Mouse (Mus musculus) embryo, embryonic 10 days (tissue): ENCODE measurements around the gene Col16a1.

Experiments
- DNase-seq: peaks from one replicate; pipeline ENCODE4 v3.0.0-alpha.2; 2015; ENCODE audit warnings: low spot score

Col16a1 gene

DNA sequence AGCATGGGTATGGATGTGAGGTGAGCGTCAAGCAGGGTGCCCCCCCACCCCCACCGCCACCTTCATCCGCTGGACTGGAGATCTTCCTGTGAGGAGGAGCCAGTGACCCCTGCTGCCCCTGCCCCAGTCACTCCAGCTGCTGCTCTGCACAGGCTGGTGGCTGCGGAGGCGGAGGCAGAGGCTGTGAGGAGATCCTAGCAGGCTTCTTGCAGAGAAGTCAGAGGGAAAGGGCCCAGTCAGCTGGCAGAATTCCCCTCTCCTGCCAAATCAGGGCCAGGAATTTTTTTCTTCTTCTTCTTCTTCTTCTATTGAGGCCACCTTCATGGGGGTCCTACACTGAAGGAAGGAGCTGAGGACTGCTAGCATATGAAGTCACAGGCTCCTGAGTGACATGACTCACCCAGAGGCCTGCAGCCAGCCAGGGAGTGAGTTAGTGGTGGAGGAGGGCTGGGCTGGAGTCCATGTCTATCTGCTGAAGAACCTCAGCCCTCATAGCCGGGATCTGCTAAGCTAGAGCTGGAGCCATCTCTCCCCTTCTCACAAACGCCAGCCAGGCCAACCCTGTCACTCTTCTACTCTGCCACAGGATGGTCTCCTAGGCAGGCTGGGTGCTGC, 36.8 kb downstream of the Col16a1 start:
- peak; percentile 26 for DNase-seq

DNA sequence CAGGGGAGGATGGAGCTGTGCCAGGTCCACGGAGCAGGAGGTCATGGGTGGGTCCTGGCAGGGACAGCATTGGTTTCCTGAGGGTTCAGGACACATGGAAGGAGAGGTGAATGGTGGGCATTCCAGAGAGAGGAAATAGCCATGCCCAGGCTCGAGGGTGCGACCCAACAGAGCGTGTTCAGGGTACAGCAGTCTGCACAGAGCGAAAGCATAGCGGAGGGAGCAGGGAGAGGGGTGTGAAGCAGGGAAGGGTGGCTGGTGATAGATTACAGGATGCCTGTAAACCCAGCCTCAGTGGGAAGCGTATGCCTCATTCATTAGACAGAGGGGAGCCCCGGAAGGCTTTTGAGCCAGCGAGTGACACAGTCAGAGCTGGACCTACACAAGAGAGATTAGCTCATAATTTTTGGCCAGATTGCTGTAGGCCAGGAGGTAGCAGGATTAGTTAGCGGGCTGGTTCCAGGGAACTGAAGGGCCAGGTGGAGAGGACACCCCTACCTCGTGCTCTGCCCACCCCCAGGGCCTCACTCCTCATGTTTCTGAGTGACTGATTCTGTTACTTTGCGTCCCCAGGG, 37.7 kb downstream of the Col16a1 start:
- DNase-seq = no peak

DNA sequence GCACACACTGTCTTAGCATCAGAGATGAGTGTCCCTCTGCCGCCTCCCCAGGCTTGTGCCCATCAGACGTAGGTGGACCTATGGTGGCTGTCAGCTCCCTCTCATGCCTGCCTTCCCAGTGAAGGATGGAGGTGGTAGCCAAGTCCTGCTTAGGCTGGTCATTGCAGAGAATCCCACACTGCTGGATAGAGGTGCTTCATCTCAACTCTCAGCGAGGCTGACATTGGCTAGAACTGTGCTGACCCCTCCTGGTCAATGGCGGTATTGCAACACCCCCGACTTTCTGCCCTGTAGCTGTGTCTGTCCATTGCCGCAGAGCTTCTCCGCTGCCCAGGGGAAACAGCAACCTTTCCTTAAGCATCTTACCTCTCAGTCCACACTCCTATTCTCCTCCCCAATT, 39.7 kb downstream of the Col16a1 start:
- peak; percentile 94 for DNase-seq

DNA sequence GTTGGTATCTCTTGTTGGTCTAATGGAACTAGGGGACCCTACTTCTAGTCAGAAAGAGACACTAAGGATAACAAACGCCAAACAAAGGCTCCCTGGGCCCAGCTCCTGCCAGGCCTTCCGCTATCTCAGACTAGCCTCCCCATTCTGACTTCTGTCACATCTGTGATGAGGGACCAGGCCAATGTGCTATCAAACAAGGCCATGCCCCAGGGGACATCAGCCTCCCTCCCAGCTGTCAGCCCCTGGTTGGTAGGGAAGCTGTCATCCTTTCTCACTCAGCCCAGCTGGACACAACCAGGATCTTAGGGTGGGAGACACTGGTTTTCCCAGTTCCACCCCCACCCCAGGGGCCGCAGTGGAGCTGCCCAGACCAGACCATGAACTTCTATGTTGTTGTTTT, 47.5 kb downstream of the Col16a1 start:
- no peak for DNase-seq

DNA sequence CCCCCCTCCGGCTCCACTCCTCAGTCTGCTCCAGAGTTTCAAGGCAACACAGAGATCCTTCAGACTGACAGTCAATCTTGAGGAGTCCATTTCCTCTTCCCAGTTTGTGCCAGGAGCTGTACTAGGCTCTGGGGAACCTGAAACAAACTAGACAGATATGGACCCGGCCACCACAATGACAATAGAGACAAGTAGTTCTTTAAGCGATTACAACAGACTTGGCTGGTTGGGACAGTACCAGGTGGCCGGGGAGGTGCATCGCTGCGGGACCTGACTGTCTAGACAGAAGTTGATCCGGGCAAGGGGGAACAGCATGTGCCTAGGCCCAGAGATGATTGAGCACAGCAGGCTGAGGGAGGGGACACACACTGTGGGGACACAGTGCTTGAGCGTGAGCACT, 53.5 kb downstream of the Col16a1 start:
- DNase-seq = no peak

DNA sequence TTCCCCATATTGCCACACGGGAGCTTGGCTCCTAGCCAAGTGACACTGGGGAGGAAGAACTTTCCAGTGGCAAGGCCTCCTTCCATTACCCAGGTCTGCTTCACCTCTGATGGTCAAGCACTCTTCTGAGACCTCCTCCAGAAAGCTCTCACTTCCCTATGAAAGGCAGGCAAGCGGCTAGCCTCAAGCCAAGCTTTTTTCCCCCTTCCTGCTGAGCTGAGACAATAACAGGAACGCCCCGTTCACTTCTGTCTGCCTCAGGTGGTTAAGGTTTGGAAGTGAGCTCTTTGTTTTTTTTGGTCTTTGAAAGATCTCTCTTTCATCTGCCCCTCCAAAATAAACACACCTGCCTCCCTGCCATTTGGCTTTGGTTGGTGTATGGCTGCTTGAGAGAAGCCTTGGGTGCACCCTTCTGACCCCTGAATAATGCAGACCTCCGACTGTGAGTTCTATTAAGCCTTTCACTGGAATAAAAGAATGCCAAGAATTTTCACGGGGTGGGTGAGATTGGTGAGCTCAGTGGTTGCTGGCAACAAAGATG, 54.5 kb downstream of the Col16a1 start, which contains the start of gene Pef1:
Gene Pef1, plus strand, starts transcription at position 448 of the 541 bp plus-strand sequence.
- DNase-seq = no peak

DNA sequence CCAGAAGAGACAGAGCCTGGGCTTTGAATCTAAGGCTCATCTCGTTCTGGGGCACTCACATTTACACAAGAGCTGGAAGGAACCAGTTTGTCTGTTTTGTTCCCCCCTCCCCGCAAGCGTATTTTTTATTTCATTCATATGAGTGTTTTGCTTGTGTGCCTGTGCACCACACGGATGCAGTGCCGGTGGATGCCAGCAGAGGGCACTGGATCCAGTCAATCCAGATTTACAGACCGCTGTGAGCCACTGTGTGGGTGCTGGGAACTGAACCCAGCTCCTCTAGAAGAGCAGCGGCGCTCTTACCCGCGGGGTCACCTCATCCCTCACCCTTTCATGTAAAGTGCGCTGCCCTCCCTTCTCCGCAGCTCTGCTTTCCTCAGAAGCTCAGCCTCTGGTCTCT, 56.0 kb downstream of the Col16a1 start:
- no peak for DNase-seq

DNA sequence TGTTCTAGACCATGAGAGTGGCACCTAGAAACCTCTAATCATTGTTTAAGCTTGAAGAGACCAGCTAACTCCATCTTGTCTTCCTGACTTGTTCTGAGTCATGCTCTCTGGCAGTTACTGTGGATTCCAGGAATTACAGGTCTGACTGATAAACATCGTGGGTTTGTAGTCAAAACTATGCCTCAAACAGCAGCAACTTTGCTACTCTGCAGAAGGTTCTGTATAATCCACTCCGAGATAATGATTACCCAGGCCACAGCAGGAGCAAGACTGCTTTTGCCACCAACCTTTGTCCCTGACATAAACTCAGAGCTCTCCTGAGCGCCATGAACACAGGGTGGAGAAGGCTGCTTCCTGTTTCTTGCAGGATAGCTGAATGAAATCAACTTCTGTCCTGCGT, 56.9 kb downstream of the Col16a1 start:
- DNase-seq = no peak

DNA sequence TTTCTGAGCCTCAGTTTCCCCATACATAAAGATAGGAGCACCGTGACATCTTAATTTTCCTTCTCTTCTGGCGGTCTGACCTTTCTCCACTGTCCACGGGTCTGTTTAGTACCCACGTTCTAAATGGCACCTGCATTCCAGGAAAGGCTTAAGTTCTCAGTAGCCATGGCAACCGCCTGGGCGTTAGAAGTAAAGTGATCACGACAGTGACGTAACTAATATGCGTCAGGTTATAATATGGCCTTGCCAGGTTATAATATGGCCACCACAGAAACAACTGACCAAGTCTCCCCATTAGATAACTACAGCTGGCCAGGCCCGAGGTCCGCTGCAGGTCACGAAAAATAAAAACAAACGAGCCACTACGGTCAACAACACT, 59.4 kb downstream of the Col16a1 start:
- no peak for DNase-seq

DNA sequence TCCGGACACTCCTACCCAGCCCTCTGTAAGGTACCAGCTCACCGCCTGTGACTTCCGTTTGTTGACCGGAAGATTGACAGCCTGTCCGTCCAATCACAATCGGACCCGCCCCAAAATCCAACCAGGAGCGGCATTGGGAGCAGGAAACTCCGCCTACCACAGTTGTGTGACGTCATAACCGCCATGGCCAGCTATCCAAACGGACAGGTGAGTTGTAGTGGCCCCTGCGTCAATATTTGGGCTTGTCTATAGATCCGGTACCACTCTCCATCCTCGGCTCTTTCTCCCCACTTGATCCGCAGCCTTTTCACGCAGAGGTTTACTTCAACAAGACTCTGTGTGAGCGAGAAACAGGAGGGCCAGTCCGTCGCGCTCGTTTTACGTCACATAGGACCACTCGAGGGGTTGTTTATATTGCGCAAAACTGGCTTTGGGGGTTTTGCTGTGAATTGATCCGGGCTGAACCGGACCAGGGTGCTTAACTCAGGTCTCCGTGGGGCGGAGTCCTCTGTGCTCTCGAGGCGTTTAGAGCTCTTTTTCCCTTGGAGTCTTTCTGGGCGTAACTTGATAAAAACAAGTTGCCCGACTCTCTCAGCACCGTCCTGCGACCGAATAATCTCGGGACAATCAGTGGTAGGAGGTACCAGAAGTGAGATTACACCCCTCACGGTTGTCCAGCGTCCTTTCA, 59.9 kb downstream of the Col16a1 start:
- DNase-seq = peak; percentile 100

DNA sequence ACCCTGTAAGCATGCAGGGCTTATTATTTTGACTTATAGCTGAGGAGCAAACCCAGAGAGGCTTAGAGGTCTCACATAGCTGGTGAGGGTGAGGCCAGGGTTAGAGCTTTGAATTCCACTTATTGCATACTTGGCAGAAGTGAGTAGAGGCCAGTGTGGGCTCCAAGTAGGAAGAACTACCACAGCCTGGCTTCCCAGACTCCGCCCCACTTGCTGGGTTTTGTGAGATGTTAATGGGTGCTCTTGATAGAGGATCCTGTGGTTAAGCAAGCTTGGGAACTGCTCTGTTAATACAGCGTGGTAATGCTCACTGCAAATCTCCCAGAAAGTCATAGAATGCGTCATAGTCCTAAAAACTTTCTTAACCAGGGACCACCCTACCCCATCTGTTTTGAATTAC, 61.3 kb downstream of the Col16a1 start:
- no peak for DNase-seq

DNA sequence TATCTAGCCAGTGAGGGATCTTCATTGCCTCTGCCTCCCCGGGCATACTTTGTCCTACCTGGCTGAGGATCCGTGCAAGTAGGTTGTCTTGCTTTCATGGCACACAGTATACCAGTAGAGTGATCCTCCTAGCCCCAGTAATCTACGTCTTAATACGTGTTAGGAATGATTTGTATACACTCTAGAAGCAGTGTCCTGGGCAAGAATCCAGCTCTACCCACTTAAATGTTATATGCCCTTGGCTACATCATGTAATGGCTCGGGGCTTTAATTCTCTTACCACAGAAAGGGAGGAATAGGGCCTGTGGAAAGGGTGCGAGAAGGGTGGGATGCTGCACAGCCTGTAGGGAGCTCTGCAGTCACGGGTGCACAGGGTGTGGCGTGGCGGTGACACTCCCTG, 62.0 kb downstream of the Col16a1 start:
- no peak for DNase-seq

DNA sequence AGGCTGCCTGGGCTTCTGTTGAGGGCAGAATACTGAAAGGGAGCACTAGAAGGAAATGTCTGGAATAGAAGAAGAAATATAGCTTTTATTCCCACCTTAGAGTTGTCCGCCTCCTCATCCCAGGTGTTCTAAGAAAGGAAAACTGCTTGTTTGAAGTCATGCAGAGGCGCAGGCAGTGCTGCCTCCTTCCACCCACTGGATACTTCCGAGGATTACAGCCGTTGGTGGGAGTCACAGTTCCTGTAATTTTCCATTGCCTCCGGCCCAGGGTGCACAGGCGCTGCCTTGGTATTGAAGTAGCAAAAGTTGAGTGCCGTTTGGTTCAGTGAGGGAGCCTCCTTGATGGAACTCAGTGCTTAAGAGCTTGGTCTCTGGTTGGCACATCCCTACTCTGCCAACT, 62.5 kb downstream of the Col16a1 start:
- no peak for DNase-seq

DNA sequence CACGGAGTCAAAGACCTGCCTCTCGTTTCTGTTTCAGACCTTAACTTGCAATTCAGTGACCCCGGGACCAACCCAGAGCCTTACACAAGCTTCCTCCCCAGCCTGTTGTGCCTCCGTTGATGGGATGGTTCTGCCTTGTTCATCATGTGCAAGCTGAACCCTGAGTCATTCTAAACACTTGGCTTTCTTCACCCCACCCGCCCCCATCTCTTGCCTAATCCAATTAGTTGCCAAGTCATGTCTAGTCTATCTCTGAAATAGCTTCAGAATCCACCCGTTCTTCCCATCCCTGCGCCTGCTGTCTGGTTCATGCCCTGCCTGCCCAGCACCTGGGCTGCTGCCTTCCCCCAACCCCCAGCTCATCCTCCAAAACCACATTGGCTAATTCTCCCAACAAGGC, 64.7 kb downstream of the Col16a1 start:
- no peak for DNase-seq

DNA sequence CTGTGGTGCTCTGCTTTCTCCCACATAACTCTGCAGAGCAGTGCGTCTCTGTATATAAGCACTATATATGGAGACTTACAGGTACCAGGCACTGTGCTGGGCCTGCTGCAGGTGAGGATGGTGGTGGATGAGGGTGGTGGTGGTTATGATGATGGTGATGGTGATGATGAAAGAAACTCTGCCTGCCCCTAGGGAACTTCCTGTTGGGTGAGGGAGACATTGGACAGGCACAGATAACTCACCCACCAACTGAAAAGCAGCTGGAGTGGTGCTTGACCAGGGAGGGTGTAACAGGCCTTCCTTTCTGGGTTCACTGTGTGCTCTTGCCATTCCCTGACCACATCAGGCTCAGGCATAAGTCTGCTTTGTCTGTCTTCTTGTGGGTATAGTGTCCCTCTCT, 65.1 kb downstream of the Col16a1 start:
- DNase-seq = no peak

DNA sequence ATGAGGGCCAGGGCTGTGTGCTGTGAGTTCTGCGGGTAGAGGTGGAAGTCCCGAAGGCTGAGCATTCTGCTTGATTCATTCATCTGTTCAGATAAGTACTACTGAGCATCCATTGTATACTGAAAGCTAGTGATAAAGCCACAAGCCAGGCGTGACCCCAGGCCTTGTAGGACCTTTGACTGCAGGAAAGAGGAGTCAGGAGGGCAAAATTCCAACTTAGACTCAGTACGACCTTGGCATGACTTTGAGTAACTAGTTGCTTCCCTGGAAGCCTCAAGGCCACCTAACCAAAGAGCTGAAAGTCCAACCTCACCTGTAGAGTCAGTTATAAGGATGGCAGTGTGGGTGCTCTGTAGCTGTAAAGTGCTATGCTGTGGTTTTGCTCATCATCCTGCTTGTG, 73.1 kb downstream of the Col16a1 start:
- DNase-seq = no peak

DNA sequence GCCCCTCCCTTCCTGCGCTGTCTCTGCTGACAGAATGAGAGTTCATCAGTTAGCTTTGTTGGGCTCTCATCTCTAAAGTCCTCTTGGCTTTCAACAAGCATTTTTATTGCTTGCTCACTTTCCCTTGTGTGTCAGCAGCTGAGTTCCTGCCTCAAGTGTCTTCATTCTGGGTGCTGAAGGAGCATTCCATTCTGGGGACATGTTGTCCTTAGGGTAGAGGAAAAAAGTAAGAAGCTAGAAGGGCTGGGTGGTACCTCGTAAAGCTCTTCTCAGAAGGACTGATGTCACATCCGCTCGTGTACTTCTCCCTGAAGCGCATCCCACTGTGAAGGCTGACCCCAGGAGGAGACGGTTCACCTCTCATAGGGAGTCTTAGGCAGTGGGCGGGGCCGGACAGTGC, 73.9 kb downstream of the Col16a1 start:
- no peak for DNase-seq

DNA sequence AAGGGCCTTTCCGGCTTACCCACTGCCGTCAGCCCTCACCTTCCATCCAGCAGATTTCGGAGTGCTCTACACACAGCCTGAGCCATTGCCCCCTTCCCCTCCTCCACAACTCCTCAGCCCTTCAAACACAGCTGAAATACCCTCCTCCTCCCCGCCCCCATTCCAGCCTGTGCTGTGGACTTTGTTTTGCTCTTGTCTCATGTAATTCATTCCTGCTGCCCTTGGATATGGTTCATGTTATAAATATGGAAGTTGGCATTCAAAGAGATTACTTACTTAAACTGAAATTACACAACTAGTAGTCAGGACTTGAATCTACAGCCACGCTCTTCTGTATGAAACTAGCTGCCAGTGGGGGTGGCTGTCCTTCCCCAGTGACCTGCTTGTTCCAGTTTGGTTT, 75.4 kb downstream of the Col16a1 start:
- no peak for DNase-seq

DNA sequence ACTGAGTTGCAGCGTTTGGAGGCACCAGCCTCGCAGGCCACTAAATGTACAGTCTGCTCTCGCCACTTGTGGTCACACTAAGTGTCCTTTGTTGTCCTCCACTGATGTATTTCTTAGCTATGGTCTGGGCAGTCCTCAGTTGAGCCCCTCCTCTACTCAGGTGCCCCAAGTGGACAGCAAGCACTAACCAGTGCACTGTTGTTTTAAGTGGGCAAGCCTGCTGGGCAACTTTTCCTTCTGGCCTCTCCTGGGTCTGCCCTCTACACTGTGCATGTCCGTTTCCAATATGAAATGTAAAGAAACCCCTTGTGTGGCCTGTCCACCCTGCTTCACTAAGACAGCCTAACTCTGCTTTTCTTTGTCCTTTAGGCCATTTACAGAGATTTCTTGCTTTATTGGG, 76.5 kb downstream of the Col16a1 start:
- no peak for DNase-seq

DNA sequence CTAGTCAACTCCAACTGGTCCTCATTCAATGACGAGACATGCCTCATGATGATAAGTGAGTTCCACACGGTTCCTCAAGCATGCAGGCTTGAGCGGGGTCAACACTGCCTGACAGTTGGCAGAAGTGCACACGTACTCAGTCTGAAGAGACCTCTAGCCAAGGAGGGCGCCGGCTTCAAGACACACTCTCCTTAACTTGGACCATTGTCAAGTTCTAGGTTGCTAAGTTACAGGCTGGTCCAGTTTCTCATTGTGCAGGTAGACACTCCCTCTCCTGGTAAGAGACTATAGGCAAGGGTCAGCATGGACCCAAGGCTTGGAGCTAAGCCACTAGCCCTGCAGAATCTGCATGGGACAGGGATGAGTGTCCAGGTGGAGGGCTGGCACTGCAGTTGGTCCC, 77.5 kb downstream of the Col16a1 start:
- DNase-seq = no peak

DNA sequence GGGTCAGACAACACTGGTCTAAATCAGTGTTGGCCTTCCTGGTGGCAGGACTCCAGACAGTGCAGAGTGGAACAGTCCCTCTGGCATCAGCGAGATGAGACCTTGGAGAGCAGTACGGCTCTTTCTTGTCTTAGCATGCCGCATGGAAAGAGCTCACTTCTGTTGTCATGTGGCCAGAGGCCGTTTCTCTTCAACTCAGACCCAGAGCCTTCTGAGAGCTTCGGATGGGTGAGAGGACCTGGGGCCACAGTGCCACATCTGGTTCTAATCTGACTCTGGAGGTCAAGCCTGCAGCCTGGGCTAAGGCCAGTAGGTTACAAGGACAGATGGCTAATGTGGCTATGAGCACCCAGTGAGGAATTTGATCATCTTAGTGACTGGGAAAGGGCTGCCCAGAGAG, 78.3 kb downstream of the Col16a1 start:
- peak; percentile 77 for DNase-seq

DNA sequence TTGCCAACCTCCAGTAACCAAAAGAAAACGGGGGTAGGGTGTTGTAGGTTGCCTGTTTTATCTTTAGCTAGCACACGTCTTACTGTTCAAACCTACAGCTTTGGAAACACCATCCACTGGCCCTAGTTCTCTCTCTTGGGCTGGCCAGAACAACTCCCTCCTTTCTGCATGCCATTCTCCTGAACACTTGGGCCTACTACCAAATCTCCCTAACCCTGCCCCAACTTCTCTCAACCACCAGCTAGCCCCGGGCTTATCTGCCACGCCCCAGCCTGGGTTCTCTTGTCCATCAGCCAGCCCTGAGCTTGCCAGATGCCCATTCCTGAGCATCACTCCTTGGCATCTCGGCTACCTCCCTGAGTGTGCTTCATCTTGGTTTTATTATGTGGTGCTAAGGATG, 81.3 kb downstream of the Col16a1 start:
- DNase-seq = no peak

DNA sequence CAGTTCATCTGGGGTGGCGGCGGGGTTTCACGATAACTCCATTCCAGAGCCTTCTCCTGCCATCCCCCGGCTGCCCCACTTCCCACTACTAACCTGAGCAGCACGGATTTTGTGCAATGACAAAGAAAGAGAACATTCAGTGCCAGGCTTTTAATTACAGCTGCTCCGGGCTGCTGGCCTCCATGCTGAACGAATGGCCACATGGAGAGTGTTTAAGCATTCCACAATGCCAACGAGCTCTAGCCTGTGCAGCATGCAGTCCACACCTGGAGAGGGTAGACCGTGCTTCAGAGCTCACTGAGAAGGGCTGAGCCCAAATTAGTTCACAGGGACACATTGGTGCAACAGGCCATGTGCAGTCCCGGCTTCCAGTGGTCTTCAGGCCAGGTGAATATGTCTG, 82.4 kb downstream of the Col16a1 start:
- DNase-seq = no peak
